Mouse (Mus musculus) 3134 (cell line): Measurements from ENCODE around the gene Ppp1r21.

Source experiments
- DNase-seq: peaks from one replicate; pipeline ENCODE4 v3.0.0-alpha.2; 2011; ENCODE audit warnings: low spot score; ENCODE audit not compliant: insufficient read length; ENCODE audit errors: extremely low read depth

The Ppp1r21 gene

DNA sequence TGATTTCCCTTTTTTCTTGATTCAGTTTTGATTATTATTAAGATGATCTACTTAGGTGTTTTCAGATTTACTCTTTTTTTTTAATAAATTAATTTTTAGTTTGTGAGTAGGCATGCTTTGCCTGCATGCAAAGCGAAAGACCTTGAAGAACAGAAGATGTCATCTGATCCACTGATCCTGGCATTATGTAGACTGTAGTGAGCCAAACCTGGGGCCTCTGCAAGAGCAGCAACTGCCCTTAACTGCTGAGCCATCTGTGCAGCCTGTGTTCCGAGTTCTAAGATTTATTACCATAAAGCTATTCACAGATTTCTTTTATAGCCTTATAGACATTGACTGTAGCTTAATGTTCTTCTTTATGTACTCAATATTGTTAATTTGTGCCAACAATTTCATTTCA, 76.1 kb downstream of the Ppp1r21 start:
- no peak for DNase-seq

DNA sequence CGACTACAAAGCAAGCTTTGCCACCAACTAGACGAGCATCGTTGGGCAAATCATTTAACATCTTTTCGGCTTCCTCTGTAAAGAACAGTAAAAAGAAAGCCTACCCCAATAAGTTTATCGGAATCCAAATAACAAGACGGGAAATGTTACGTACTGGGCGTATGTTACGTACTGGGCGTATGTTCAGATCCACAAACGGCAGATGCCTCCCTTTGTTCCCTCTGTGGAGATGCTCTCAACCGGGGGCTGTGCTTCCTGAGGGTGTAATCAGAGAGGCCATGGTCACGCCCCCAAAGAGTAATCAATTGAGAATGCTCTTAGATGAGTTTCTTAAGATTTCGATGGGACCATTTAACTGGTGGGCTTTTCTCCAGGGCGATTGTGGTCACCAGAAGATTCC, 79.4 kb downstream of the Ppp1r21 start:
- DNase-seq = no peak

DNA sequence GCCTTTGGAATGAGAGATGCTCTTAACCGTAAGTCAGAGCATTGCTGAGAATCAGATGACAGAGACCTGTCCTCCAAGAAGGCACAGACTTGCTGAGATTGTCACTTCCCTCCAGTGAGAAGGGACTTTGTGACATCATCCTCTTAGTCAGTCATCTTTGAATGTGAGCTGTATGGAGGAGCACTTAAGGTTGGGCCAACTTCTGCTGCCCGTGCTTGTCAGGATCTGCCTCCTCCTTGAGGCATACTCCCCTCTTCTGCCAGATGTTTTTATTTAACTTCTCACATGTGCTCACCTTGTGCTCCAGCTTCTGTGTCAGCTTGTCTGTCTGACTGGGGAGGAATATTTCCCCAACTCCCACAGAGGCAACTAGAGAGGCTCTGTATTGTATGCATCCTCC, 81.1 kb downstream of the Ppp1r21 start:
- no peak for DNase-seq

DNA sequence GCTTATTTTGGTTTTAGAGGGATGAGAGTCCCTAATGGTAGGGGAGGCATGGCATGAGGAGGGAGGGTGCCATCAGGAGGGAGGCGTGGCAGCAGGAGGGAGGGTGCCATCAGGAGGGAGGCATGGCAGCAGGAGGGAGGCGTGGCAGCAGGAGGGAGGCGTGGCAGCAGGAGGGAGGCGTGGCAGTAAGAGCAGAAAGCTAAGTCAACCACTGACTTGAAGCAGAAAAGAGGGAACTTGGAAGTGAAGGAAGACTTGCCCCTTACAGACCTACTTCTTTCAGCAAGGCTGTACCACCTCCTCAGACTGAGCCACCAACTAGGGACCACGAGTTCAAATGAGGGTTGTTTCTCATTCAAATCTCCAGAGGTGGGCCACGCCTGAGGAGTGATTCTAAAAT, 83.3 kb downstream of the Ppp1r21 start:
- DNase-seq = peak; percentile 36

DNA sequence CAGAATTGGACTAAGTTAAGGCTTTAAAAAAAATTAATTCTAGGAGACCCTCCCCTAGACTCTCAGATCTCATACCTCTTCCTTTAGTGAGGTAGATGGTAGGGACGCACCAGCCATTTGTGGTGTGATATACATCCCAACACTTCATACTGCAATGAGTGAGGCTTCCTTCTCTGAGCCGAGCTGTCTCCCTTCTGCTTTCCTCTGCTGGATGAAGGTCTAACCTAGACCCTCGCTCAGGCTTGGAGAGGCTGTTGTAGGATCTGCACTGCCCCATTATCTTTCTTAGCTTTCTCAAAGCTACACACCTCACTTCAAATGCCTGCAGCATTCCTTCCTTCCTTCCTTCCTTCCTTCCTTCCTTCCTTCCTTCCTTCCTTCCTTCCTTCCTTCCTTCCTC, 83.8 kb downstream of the Ppp1r21 start:
- no peak for DNase-seq

DNA sequence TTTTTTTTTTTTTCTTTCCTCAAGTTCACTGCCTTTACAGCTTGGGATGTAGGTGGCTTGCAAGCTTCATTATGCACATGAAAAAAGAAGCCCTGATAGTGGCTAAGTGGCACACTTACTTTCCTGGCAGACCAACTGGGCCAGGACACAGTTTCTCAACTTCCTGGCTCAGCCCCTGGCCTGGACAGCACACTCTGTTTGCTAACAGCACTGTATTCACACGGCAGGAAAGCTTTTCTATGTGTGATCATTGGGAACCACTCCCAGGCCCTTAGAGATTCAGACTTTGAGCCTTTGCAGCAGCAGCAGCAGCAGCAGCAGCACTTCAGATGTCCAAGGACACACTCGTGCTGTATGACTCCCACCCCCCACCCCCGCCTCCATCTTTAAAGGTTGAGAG, 84.3 kb downstream of the Ppp1r21 start:
- no peak for DNase-seq

DNA sequence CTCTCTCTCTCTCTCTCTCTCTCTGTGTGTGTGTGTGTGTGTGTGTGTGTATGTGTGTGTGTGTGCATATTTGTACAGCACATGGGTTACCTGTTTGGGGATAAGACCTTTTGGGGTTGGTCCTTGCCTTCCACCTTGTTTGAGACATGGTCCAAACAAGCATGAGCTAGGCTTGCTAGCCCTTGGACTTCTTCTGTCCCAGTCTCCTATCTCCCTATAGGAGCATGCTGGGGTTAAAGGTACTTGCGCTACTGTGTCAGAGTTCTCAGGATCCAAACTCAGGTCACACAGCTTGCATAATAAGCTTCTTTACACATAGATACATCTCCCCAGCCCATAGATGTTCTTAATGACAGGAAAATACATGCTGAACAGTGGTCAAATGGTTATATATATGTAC, 84.8 kb downstream of the Ppp1r21 start:
- no peak for DNase-seq

DNA sequence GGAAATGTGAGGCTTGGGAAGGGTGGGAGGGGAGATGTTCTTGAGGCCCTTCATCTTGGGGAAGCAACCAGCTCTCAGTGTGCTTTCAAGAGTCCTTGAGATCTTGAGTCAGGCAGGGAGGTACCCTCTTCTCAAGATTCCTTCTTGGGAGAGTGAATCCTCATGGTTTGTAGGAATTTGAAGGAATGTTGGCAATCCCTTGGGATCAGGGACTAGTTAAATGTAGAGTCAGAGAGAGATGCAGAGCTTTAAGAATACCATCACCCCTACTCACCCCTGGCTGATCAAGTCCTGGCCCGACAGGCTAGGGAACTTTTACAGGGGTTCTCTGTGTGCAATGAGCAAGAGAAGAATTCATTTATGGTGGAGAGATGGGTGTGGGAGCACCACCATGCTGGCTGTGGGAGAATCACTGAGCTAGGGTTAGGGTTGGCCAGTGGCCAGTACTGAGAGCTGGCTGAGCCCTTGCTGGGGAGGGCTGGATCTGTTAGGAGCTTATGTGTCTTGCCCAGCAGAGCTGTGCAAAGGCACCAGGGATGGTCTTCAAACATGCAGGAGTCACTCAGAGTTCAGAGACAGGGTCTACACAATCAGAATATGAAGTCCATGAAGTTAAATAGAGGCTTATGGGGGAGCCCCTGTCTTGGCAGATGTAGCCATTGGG, 85.7 kb downstream of the Ppp1r21 start:
- no peak for DNase-seq

DNA sequence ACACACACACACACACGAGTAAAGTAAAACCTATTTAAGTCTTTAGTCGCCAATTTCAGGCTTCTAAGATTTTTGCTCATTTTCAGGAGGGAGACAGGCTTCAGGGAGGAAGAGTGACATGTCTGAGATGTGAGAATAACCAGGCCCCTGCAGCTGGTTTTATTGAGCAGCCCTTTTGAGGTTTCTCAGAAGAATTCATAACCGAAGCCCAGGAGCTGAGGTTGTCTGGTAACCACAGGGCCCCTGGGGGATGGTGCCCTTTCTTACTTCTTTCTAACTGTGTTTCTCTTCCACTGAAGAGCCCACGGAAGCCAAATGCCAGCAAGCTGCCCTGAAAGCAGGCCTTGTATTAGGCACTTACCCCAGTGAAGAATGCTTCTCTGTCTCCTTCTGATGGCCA, 91.0 kb downstream of the Ppp1r21 start:
- DNase-seq = no peak

DNA sequence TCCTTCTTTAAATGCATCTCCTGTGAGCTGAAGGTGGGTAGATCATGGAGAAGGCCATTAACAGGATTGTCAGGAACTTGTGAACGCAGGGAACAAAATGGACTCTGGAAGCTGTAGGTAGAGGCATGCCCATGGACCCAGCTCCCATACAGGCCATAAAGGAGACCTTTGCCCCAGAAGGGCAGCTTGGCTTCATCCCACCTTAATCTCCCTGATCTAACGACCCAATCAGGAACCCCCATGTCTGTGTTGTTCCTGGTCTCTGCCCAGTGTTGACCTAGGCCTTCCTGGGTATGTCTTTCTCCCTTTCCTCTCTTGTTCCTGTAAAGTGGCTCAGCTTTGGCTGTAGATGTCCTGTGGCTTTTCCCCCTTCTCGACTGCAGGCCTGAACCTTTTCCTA, 91.5 kb downstream of the Ppp1r21 start:
- no peak for DNase-seq

DNA sequence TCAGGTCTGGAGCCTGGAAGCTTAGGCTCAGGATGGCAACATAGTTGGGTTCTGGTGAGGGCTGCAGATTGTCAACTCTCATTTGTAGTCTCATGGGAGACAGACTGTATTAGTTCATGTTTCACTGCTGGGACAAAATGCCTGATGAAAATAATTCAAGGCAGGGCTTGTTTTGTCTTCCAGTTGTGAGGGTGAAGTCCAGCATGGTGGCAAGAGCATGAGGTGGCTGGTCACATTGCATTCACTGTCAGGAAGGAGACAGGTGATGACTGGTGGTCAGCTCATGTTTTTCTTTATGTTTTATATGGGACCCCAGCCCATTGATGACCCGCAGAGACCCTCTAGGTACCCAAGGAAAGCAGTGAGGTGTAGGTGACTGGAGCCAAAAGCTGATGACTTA, 92.8 kb downstream of the Ppp1r21 start:
- no peak for DNase-seq

DNA sequence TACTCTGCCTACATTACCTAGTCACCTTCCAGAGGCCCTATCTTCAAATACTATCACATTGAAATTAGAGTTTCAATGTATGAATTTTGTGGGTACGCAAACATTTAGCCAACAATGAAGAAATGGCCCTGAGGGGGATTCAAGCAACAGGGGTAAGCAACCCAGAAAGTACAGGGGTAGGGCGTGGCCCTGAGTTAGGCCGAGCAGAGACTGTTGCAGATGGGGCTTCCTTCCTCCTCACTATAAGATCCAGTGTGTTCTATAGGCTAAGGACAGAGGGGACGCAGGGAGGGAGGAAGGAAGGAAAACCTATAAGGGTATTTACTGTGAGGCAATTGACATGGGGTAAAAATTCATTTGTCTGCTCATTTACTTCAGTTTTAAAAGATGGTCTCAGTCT, 94.5 kb downstream of the Ppp1r21 start:
- no peak for DNase-seq

DNA sequence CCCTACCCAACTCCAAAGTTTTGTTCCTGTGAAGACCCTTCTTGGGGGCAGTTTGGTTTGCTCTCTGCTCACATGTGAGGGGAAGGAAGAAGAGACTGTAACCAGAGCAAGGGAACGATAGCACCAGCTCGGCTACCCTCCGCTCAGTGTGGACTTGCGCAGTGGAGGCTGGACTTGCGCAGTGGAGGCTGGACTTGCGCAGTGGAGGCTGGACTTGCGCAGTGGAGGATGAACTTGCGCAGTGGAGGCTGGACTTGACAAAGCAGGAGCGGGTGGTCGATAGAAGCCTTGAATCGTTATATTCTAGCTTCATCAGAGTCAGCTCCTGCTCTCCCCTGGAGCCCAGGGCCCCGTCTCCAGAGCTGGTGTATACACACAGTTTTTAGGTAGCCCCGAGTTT, 95.4 kb downstream of the Ppp1r21 start:
- no peak for DNase-seq

DNA sequence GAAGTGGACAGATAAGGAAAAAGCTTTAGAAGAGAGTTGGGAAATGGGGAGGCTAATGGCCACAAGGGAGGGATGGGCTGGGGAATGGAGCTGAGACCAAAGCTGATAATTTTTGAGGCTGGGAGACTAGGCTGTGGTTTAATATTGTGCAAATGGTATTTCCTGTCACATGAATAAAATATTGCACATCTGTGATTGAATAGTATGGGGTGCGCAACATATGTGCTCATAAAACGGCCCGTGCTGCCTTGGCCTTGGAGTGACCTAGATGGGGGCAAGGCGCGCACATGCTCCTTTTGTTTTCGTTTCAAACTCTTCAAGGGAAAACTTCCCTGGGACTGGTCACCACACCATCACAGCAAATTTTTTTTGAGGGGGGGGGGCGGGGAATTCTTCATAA, 96.0 kb downstream of the Ppp1r21 start:
- DNase-seq = no peak

DNA sequence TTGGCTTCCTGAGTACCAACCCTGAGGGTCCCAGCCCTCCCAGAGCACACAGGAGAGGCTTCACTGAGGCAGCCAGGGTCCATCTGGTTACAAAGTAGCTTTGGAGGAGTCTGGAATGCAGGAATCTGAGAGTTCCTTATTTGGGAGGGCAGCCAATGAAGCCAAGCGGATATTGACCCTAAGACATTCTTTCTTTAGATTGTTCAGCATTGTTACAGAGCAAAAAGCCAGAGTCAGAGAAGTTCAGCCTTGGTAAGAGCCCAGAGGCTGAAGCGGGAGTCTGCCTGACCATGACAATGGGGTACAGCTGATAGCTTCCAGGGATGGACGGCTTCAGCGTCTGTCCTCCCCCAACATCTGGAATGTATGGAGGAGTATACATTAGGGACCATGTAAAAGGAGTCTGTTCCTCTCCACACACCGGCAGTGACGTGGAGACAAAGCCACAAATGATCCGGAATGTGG, 96.5 kb downstream of the Ppp1r21 start:
- no peak for DNase-seq

DNA sequence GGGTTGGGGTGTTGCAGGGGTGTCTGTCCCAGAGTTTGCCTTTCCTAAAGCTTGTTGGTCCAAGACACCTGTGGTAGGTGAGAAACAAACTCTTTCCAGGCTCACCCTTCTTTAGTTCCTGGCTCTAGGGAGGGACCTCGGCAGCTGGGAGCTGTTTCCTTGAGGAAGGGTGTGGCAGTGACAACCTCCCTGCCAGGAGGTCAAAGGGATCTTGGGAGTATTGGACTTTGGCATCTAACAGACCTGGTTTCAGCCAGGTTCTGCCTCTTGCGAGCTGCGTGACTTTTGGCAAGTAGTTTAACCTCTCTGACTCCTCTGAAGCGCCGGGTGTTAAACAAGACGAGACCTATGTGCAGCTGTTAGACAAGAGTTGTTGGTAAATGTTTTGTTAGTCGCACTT, 97.2 kb downstream of the Ppp1r21 start:
- no peak for DNase-seq

DNA sequence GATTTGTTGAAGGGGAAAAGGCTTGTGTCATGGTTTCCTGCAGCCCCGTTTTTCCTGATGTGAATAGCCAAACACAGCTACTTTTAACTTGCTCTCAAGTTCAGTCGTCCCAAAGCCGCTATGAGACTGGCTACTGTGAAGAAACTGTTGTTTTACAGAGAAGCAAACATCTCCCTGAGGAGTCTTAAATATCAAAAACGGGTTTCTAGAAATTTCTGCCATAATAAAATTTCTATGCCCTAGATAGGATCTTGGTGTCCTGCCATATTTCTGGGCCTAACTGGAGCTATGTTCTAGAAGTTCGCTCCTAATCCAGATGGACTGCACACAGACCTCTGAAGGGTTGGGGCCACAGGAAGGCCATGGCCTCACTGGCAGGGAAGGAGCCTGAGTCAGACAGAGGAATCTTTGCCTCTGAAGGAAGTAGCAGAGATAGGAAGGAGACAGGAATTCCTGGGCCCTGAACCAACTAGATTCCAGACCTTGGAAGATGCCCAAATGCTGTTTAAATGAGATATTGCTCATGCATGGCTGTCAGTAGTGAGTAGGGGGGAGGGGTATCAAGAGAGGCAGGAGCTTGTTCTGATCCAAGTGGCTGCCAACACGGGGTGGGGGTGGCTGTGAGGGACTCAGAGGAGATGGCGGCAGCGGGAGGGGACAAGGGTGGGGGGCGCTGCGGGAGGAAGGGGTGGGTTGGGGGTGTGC, 98.9 kb downstream of the Ppp1r21 start:
- peak; percentile 73 for DNase-seq

DNA sequence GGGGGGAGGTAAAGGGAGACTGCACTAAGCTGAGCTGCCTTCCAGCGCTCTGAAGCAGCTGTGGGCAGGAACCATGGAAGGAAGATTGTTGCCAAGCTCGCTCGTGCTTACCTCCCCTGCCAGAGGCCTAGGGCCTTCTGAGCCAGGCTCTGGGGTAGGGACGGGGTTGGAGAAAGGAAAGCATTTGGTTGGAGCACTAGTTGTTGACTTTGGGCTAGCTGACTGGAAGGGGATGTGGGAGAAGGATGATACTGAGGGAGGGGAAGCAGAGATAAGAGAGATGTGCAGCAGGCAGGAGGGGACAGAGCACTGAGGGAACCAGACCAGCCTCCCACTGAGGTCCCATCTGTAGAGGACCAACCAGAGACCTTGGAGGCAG, 99.5 kb downstream of the Ppp1r21 start:
- DNase-seq = peak; percentile 74

DNA sequence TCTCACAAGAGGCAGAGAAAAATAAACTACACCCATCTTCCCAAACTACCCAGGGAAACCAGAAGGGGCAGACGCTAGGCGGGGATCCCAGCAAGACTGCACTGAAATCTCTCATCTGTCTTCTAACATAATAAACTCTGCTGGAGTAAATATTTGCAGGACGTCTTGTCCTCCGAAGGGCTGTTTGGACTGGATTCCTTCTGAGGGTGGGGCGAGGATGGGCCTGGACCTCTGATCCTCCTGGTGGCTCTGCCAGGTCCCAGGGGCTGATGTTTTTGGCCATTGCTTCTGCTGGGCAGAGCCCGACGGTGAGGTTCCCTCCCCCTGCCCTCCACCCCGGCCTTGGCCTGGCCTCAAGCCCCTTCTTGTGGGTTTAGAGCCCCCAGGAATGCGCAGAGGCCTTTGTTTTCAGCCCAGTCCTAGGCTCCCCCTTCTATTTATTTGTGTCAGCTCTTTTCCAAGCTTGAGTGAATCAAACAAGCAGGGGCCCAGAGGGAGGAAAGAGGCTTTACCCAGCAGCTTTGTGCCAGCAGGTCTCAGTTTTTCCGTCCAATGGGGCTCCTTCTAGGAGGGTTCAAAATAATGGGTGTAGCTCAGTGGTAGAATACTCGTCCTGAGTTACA, 100.1 kb downstream of the Ppp1r21 start:
- peak; percentile 82 for DNase-seq

DNA sequence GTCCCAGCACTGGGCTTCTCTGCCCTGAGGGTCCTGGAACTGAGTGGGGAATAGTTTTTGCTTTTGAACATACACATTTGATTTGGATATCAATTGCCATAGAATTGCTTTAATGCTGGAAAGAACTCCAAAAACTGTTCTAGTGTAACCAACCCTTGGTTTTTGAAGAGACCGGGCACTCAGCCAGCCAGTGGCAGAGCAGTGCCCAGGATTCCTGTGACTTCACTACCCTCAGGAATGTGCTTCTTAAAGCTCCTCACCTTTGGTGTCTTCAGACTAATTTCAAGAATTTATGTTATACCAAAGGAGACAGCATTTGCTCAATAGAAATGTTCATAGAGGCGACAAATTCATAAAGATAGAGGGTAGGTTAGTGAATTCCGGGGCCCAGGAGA, 100.6 kb downstream of the Ppp1r21 start:
- DNase-seq = no peak

DNA sequence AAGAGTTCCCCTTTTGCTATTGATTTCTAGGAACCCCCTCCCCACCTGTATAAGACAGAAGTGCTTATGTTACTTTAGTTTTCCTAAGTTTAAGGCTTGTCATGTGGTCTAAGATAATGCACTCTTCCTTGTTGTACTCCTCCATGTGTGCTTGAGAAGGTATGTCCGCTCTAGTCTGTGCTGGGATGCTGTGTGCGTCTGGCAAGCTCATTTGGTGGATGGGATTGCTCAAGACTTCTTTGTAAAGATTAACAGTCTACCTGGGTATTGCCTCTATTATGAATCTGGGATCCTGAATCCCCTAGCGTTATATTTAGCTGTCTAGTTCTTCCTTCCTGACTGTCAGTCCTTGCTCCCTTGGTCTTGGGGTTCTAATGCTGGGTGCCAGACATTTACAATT, 102.7 kb downstream of the Ppp1r21 start:
- DNase-seq = no peak

DNA sequence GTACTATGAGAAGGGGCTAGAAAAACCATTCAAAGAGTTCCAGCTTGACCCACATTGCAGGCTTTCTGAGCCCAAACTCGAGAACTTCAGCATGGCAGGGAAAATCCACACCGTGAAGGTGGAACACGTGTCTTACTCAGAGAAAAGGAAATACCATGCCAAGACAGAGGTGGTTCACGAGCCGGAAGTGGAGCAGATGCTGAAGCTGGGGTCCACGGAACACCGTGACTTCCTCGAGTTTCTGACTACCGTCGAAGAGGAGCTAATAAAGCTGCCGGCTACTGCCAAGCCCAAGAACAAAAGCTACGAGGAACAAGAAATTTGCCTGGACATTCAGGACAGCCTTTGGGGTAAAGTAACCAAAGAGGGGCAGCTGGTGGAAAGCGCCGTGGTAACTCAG, 106.2 kb downstream of the Ppp1r21 start:
- no peak for DNase-seq
